Mouse (Mus musculus): ENCODE measurements around the gene Grb2. TPM values are rescaled to one million over a fixed set of nuclear protein-coding genes. Genes with fewer than 3 reads are reported as not detected.
A peak's percentile ranks its signal among the peaks of the same experiment; 100 is the strongest.

Gene Grb2
- polyA plus RNA-seq, 1 experiment = 74.7 TPM

GRCm38 (mm10) chr11:115612410-115613137 is 95.8 kb downstream of the Grb2 start, which contains the start of gene Mif4gd:
Gene Mif4gd, minus strand, starts transcription at chr11:115612969.
- peak within 1 kb of the TSS; percentile 99 for H3K27ac ChIP-seq (ENCODE audit: insufficient read depth, low read length)
- DNase-seq (ENCODE audit: low read depth in 1 of 2, low spot score in 2 of 2) = peak; percentile 86 to 96
- H3K4me3 ChIP-seq (ENCODE audit: extremely low read depth, insufficient read depth, insufficient read length) = peak within 1 kb of the TSS; percentile 92
- peaks cover 16% of the 10 kb centered on the region; the same call in 1 of the 2 replicates for H3K4me1 ChIP-seq (ENCODE audit: control insufficient read depth, insufficient read depth, insufficient read length)
- TF ChIP-seq POLR2A (IDR thresholded peaks at IDR 0.05; ENCODE audit: low read depth, low read length) = peak; percentile 75
- TF ChIP-seq CTCF (IDR thresholded peaks at IDR 0.05; ENCODE audit: extremely low read depth, insufficient read depth, insufficient read length, insufficient replicate concordance) = peak; percentile 34; the same call in 1 of the 2 replicates
- peaks cover 42% of the 10 kb centered on the region for H3K36me3 ChIP-seq (ENCODE audit: control insufficient read depth, insufficient read depth, low read length)
- no peaks in the 10 kb centered on the region for H3K27me3 ChIP-seq (ENCODE audit: control insufficient read depth, insufficient read depth, low read length)
- WGBS = under 1% methylated on average over 47 of the region's 80 CpGs

GRCm38 (mm10) chr11:115612059-115612409 is 96.4 kb downstream of the Grb2 start:
- peak in 1 of 2 experiments; percentile 40 for DNase-seq (ENCODE audit: low read depth in 1 of 2, low spot score in 2 of 2)
- H3K36me3 ChIP-seq (ENCODE audit: control insufficient read depth, insufficient read depth, low read length) = peaks cover 44% of the 10 kb centered on the region
- peak overlapping the region; percentile 84 for H3K27ac ChIP-seq (ENCODE audit: insufficient read depth, low read length)
- WGBS = 1% methylated on average over 13 of the region's 13 CpGs
- H3K4me3 ChIP-seq (ENCODE audit: extremely low read depth, insufficient read depth, insufficient read length) = peak overlapping the region; percentile 92
- no peak for TF ChIP-seq POLR2A (IDR thresholded peaks at IDR 0.05; ENCODE audit: low read depth, low read length)
- TF ChIP-seq CTCF (IDR thresholded peaks at IDR 0.05; ENCODE audit: extremely low read depth, insufficient read depth, insufficient read length, insufficient replicate concordance) = no peak
- no peaks in the 10 kb centered on the region for H3K27me3 ChIP-seq (ENCODE audit: control insufficient read depth, insufficient read depth, low read length)
- H3K4me1 ChIP-seq (ENCODE audit: control insufficient read depth, insufficient read depth, insufficient read length) = peaks cover 16% of the 10 kb centered on the region; the same call in 1 of the 2 replicates

- no peak for TF ChIP-seq CTCF (IDR thresholded peaks at IDR 0.05; ENCODE audit: extremely low read depth, insufficient read depth, insufficient read length, insufficient replicate concordance)
- TF ChIP-seq POLR2A (IDR thresholded peaks at IDR 0.05; ENCODE audit: low read depth, low read length) = no peak
- Histone ChIP-seq H3K27me3 (ENCODE audit: control insufficient read depth, insufficient read depth, low read length) (no peaks in the 10 kb centered on the region), H3K4me3 (ENCODE audit: extremely low read depth, insufficient read depth, insufficient read length) (no peak overlapping the region), H3K27ac (ENCODE audit: insufficient read depth, low read length) (no peak overlapping the region), H3K4me1 (ENCODE audit: control insufficient read depth, insufficient read depth, insufficient read length) (peaks cover 16% of the 10 kb centered on the region; the same call in 1 of the 2 replicates), H3K36me3 (ENCODE audit: control insufficient read depth, insufficient read depth, low read length) (peaks cover 45% of the 10 kb centered on the region)
- no peak for DNase-seq (ENCODE audit: low read depth in 1 of 2, low spot score in 2 of 2)
- WGBS = 95% methylated on average over 6 of the region's 6 CpGs
These were observed 97.2 kb downstream of the Grb2 start for GRCm38 (mm10) chr11:115611173-115611572.

- no peaks in the 10 kb centered on the region for H3K27me3 ChIP-seq (ENCODE audit: control insufficient read depth, insufficient read depth, low read length)
- 86% methylated on average over 3 of the region's 3 CpGs for WGBS
- no peak overlapping the region for H3K27ac ChIP-seq (ENCODE audit: insufficient read depth, low read length)
- H3K4me3 ChIP-seq (ENCODE audit: extremely low read depth, insufficient read depth, insufficient read length) = no peak overlapping the region
- TF ChIP-seq POLR2A (IDR thresholded peaks at IDR 0.05; ENCODE audit: low read depth, low read length) (no peak), CTCF (IDR thresholded peaks at IDR 0.05; ENCODE audit: extremely low read depth, insufficient read depth, insufficient read length, insufficient replicate concordance) (no peak)
- peaks cover 40% of the 10 kb centered on the region for H3K36me3 ChIP-seq (ENCODE audit: control insufficient read depth, insufficient read depth, low read length)
- peaks cover 22% of the 10 kb centered on the region; the same call in 1 of the 2 replicates for H3K4me1 ChIP-seq (ENCODE audit: control insufficient read depth, insufficient read depth, insufficient read length)
- no peak for DNase-seq (ENCODE audit: low read depth in 1 of 2, low spot score in 2 of 2)
These were observed 98.8 kb downstream of the Grb2 start for GRCm38 (mm10) chr11:115609576-115609975.

- Histone ChIP-seq H3K4me3 (ENCODE audit: extremely low read depth, insufficient read depth, insufficient read length) (no peak overlapping the region), H3K27me3 (ENCODE audit: control insufficient read depth, insufficient read depth, low read length) (no peaks in the 10 kb centered on the region), H3K36me3 (ENCODE audit: control insufficient read depth, insufficient read depth, low read length) (peaks cover 40% of the 10 kb centered on the region), H3K27ac (ENCODE audit: insufficient read depth, low read length) (no peak overlapping the region), H3K4me1 (ENCODE audit: control insufficient read depth, insufficient read depth, insufficient read length) (peaks cover 17% of the 10 kb centered on the region)
- no peak for TF ChIP-seq CTCF (IDR thresholded peaks at IDR 0.05; ENCODE audit: extremely low read depth, insufficient read depth, insufficient read length, insufficient replicate concordance)
- WGBS = 92% methylated on average over 23 of the region's 23 CpGs
- no peak for DNase-seq (ENCODE audit: low read depth in 1 of 2, low spot score in 2 of 2)
These were observed 99.7 kb downstream of the Grb2 start for GRCm38 (mm10) chr11:115608421-115609399.

GRCm38 (mm10) chr11:115606733-115607132 is 101.7 kb downstream of the Grb2 start:
- Histone ChIP-seq H3K4me1 (ENCODE audit: control insufficient read depth, insufficient read depth, insufficient read length) (peaks cover 20% of the 10 kb centered on the region), H3K27me3 (ENCODE audit: control insufficient read depth, insufficient read depth, low read length) (no peaks in the 10 kb centered on the region), H3K4me3 (ENCODE audit: extremely low read depth, insufficient read depth, insufficient read length) (no peak overlapping the region), H3K36me3 (ENCODE audit: control insufficient read depth, insufficient read depth, low read length) (peaks cover 40% of the 10 kb centered on the region), H3K27ac (ENCODE audit: insufficient read depth, low read length) (no peak overlapping the region)
- DNase-seq (ENCODE audit: low read depth in 1 of 2, low spot score in 2 of 2) = no peak
- 97% methylated on average over 18 of the region's 18 CpGs for WGBS
- TF ChIP-seq CTCF (IDR thresholded peaks at IDR 0.05; ENCODE audit: extremely low read depth, insufficient read depth, insufficient read length, insufficient replicate concordance) (no peak), POLR2A (IDR thresholded peaks at IDR 0.05; ENCODE audit: low read depth, low read length) (no peak)

Data from spleen, adult 2 months (tissue).